Mouse (Mus musculus): ENCODE results near the gene Faap100. TPM values are rescaled to one million over a fixed set of nuclear protein-coding genes. Genes with fewer than 3 reads are reported as not detected.
A peak's percentile ranks its signal among the peaks of the same experiment; 100 is the strongest.
"Not testable (repeated sequence)": the region's sequence is repeated elsewhere in the genome, so short reads cannot be mapped to it uniquely, and the experiment has no call there.

Faap100 gene
- polyA plus RNA-seq, 1 experiment from 2014 or later: 47.3 TPM

GRCm38 (mm10) chr11:120347791-120348683, 30.5 kb downstream of the Faap100 start, which contains the start of gene Actg1:
Actg1 (minus strand) TSS chr11:120348542.
- Histone ChIP-seq H3K36me3 (replicated peaks) (peaks cover 22% of the 10 kb centered on the region), H3K4me1 (peaks cover 46% of the 10 kb centered on the region), H3K27me3 (no peaks in the 10 kb centered on the region), H3K9ac (peak within 1 kb of the TSS; percentile 100), H3K9me3 (no peaks in the 10 kb centered on the region), H3K4me3 (replicated peaks) (peak within 1 kb of the TSS; percentile 100), H3K27ac (peak within 1 kb of the TSS; percentile 99), H3K4me2 (peak within 1 kb of the TSS; percentile 80)
- ATAC-seq (ENCODE audit: low FRiP score): peak; percentile 87
- 4% methylated on average over 94 of the region's 103 CpGs for WGBS

GRCm38 (mm10) chr11:120347301-120347700, 31.3 kb downstream of the Faap100 start:
- WGBS: 11% methylated on average over 10 of the region's 10 CpGs
- H3K9ac ChIP-seq: peak overlapping the region; percentile 100
- no peak for ATAC-seq (ENCODE audit: low FRiP score)
- H3K36me3 ChIP-seq (replicated peaks): peaks cover 22% of the 10 kb centered on the region
- peaks cover 39% of the 10 kb centered on the region for H3K4me1 ChIP-seq
- H3K9me3 ChIP-seq: no peaks in the 10 kb centered on the region
- peak overlapping the region; percentile 99 for H3K27ac ChIP-seq
- H3K4me2 ChIP-seq: peak overlapping the region; percentile 80
- peak overlapping the region; percentile 100 for H3K4me3 ChIP-seq (replicated peaks)
- no peaks in the 10 kb centered on the region for H3K27me3 ChIP-seq

GRCm38 (mm10) chr11:120346383-120347034, 32.1 kb downstream of the Faap100 start:
- H3K27me3 ChIP-seq; H3K27ac ChIP-seq; H3K9me3 ChIP-seq; ATAC-seq (ENCODE audit: low FRiP score): not testable (repeated sequence)
- Histone ChIP-seq H3K36me3 (replicated peaks) (peaks cover 22% of the 10 kb centered on the region), H3K4me2 (peak overlapping the region; percentile 69), H3K4me3 (replicated peaks) (peak overlapping the region; percentile 44), H3K4me1 (peaks cover 34% of the 10 kb centered on the region), H3K9ac (peak overlapping the region; percentile 59)
- WGBS: 76% methylated on average over 11 of the region's 13 CpGs

- Histone ChIP-seq H3K9me3 (no peaks in the 10 kb centered on the region), H3K36me3 (replicated peaks) (peaks cover 22% of the 10 kb centered on the region), H3K4me3 (replicated peaks) (peak overlapping the region; percentile 17), H3K4me2 (peak overlapping the region; percentile 49), H3K27ac (peak overlapping the region; percentile 51), H3K27me3 (no peaks in the 10 kb centered on the region), H3K9ac (peak overlapping the region; percentile 22; the same call in 1 of the 2 replicates), H3K4me1 (peaks cover 24% of the 10 kb centered on the region)
- no peak for ATAC-seq (ENCODE audit: low FRiP score)
- WGBS: 42% methylated on average over 1 of the region's 1 CpGs
These were observed 33.4 kb downstream of the Faap100 start for GRCm38 (mm10) chr11:120345067-120345681.

- no peak overlapping the region for H3K4me3 ChIP-seq (replicated peaks)
- peaks cover 22% of the 10 kb centered on the region for H3K36me3 ChIP-seq (replicated peaks)
- peak overlapping the region; percentile 51 for H3K27ac ChIP-seq
- H3K9ac ChIP-seq: no peak overlapping the region
- H3K4me1 ChIP-seq: peaks cover 19% of the 10 kb centered on the region
- no peaks in the 10 kb centered on the region for H3K27me3 ChIP-seq
- no peaks in the 10 kb centered on the region for H3K9me3 ChIP-seq
- 72% methylated on average over 5 of the region's 5 CpGs for WGBS
- no peak overlapping the region for H3K4me2 ChIP-seq
- ATAC-seq (ENCODE audit: low FRiP score): no peak
These were observed 34.1 kb downstream of the Faap100 start for GRCm38 (mm10) chr11:120344310-120344920.

GRCm38 (mm10) chr11:120343519-120344309, 34.9 kb downstream of the Faap100 start:
- WGBS: 85% methylated on average over 5 of the region's 5 CpGs
- Histone ChIP-seq H3K4me2 (no peak overlapping the region), H3K4me1 (peaks cover 12% of the 10 kb centered on the region), H3K9me3 (no peaks in the 10 kb centered on the region), H3K9ac (no peak overlapping the region), H3K4me3 (replicated peaks) (no peak overlapping the region), H3K36me3 (replicated peaks) (peaks cover 22% of the 10 kb centered on the region), H3K27ac (peak overlapping the region; percentile 51; the same call in 1 of the 2 replicates), H3K27me3 (no peaks in the 10 kb centered on the region)
- ATAC-seq (ENCODE audit: low FRiP score): no peak

- Histone ChIP-seq H3K9me3 (no peaks in the 10 kb centered on the region), H3K9ac (no peak overlapping the region), H3K27me3 (no peaks in the 10 kb centered on the region), H3K4me1 (peaks cover 11% of the 10 kb centered on the region), H3K27ac (no peak overlapping the region), H3K36me3 (replicated peaks) (peaks cover 22% of the 10 kb centered on the region), H3K4me2 (no peak overlapping the region), H3K4me3 (replicated peaks) (no peak overlapping the region)
- WGBS: 92% methylated on average over 5 of the region's 5 CpGs
- ATAC-seq (ENCODE audit: low FRiP score): no peak
These were observed 35.9 kb downstream of the Faap100 start for GRCm38 (mm10) chr11:120342656-120343160.

- Histone ChIP-seq H3K36me3 (replicated peaks) (peaks cover 16% of the 10 kb centered on the region), H3K4me2 (no peak overlapping the region), H3K27me3 (no peaks in the 10 kb centered on the region), H3K4me1 (peaks cover 10% of the 10 kb centered on the region), H3K4me3 (replicated peaks) (no peak overlapping the region), H3K9ac (no peak overlapping the region), H3K27ac (no peak overlapping the region), H3K9me3 (no peaks in the 10 kb centered on the region)
- 91% methylated on average over 4 of the region's 4 CpGs for WGBS
- ATAC-seq (ENCODE audit: low FRiP score): no peak
These were observed 36.9 kb downstream of the Faap100 start for GRCm38 (mm10) chr11:120341661-120342060.

- Histone ChIP-seq H3K4me2 (no peak overlapping the region), H3K9me3 (no peaks in the 10 kb centered on the region), H3K27ac (no peak overlapping the region), H3K4me1 (peaks cover 2% of the 10 kb centered on the region), H3K4me3 (replicated peaks) (no peak overlapping the region), H3K36me3 (replicated peaks) (peaks cover 7% of the 10 kb centered on the region), H3K9ac (no peak overlapping the region), H3K27me3 (no peaks in the 10 kb centered on the region)
- WGBS: 88% methylated on average over 10 of the region's 10 CpGs
- ATAC-seq (ENCODE audit: low FRiP score): no peak
These were observed 38.5 kb downstream of the Faap100 start for GRCm38 (mm10) chr11:120339978-120340513.

GRCm38 (mm10) chr11:120338786-120339185, 39.8 kb downstream of the Faap100 start:
- Histone ChIP-seq H3K4me2 (no peak overlapping the region), H3K9me3 (no peaks in the 10 kb centered on the region), H3K4me3 (replicated peaks) (no peak overlapping the region), H3K36me3 (replicated peaks) (no peaks in the 10 kb centered on the region), H3K27me3 (no peaks in the 10 kb centered on the region), H3K27ac (no peak overlapping the region), H3K4me1 (no peaks in the 10 kb centered on the region), H3K9ac (no peak overlapping the region)
- no peak for ATAC-seq (ENCODE audit: low FRiP score)
- WGBS: 72% methylated on average over 3 of the region's 3 CpGs

- Histone ChIP-seq H3K9me3 (no peaks in the 10 kb centered on the region), H3K27me3 (no peaks in the 10 kb centered on the region), H3K4me2 (no peak overlapping the region), H3K27ac (no peak overlapping the region), H3K4me1 (no peaks in the 10 kb centered on the region), H3K9ac (no peak overlapping the region), H3K4me3 (replicated peaks) (no peak overlapping the region), H3K36me3 (replicated peaks) (no peaks in the 10 kb centered on the region)
- ATAC-seq (ENCODE audit: low FRiP score): no peak
- WGBS: 30% methylated on average over 2 of the region's 2 CpGs
These were observed 41.1 kb downstream of the Faap100 start for GRCm38 (mm10) chr11:120337447-120337846.
